Mouse (Mus musculus): ENCODE data around the gene Pot1a. TPM values are rescaled to one million over a fixed set of nuclear protein-coding genes. Genes with fewer than 3 reads are reported as not detected.

Gene Pot1a
- polyA plus RNA-seq, 2 experiments = 25.8 to 33.2 TPM

DNA sequence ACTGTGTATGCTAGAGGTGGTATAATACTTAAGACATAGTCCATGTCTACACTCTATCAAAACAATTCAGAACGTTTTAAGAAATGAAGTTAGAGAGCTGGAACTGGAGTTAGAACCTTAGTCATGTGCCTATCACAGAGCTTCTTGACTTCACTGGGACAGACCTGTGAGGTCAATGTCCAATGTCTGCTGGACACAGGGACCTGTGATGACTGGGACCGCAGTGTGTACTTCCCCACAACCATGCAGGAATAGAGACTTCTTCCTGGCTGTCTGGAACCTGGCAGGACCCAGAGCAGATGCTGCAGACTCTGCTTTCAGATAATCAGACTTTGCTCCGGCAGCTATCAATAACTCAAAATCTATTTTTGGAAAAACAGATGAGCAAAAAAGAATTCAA, 40.8 kb downstream of the Pot1a start:
- H3K4me1 ChIP-seq (ENCODE audit: control insufficient read depth, insufficient read depth, low read length) = no peaks in the 10 kb centered on the region
- TF ChIP-seq POLR2A (IDR thresholded peaks at IDR 0.05; ENCODE audit: borderline replicate concordance, extremely low read depth, insufficient read depth, insufficient read length) = no peak
- ATAC-seq (ENCODE audit: low FRiP score, low read depth) (no peak), DNase-seq (ENCODE audit: low spot score) (no peak)
- H3K9ac ChIP-seq (ENCODE audit: low read depth, low read length, severe bottlenecking) = no peak overlapping the region
- no peaks in the 10 kb centered on the region for H3K9me3 ChIP-seq (ENCODE audit: control insufficient read depth, low read length)
- H3K4me2 ChIP-seq (replicated peaks; ENCODE audit: low read depth, low read length, severe bottlenecking) = no peak overlapping the region
- H3K36me3 ChIP-seq (ENCODE audit: control insufficient read depth, insufficient read depth, low read length) = peaks cover 34% of the 10 kb centered on the region
- WGBS = 89% methylated on average over 3 of the region's 3 CpGs
- H3K4me3 ChIP-seq (replicated peaks; ENCODE audit: low read length) = no peak overlapping the region
- H3K27ac ChIP-seq (replicated peaks; ENCODE audit: low read depth, low read length) = no peak overlapping the region
- H3K27me3 ChIP-seq (ENCODE audit: control insufficient read depth, insufficient read depth, low read length) = no peaks in the 10 kb centered on the region

GRCm38 (mm10) chr6:25767552-25767951, 41.5 kb downstream of the Pot1a start:
- no peaks in the 10 kb centered on the region for H3K9me3 ChIP-seq (ENCODE audit: control insufficient read depth, low read length)
- H3K4me2 ChIP-seq (replicated peaks; ENCODE audit: low read depth, low read length, severe bottlenecking) = no peak overlapping the region
- no peak overlapping the region for H3K4me3 ChIP-seq (replicated peaks; ENCODE audit: low read length)
- peaks cover 38% of the 10 kb centered on the region for H3K36me3 ChIP-seq (ENCODE audit: control insufficient read depth, insufficient read depth, low read length)
- WGBS = 87% methylated on average over 8 of the region's 8 CpGs
- ATAC-seq (ENCODE audit: low FRiP score, low read depth) (no peak), DNase-seq (ENCODE audit: low spot score) (no peak)
- H3K9ac ChIP-seq (ENCODE audit: low read depth, low read length, severe bottlenecking) = no peak overlapping the region
- TF ChIP-seq POLR2A (IDR thresholded peaks at IDR 0.05; ENCODE audit: borderline replicate concordance, extremely low read depth, insufficient read depth, insufficient read length) = no peak
- no peak overlapping the region for H3K27ac ChIP-seq (replicated peaks; ENCODE audit: low read depth, low read length)
- H3K4me1 ChIP-seq (ENCODE audit: control insufficient read depth, insufficient read depth, low read length) = no peaks in the 10 kb centered on the region
- H3K27me3 ChIP-seq (ENCODE audit: control insufficient read depth, insufficient read depth, low read length) = no peaks in the 10 kb centered on the region

- no peak overlapping the region for H3K4me3 ChIP-seq (replicated peaks; ENCODE audit: low read length)
- no peaks in the 10 kb centered on the region for H3K9me3 ChIP-seq (ENCODE audit: control insufficient read depth, low read length)
- WGBS = 63% methylated on average over 7 of the region's 7 CpGs
- no peak overlapping the region for H3K27ac ChIP-seq (replicated peaks; ENCODE audit: low read depth, low read length)
- H3K27me3 ChIP-seq (ENCODE audit: control insufficient read depth, insufficient read depth, low read length) = no peaks in the 10 kb centered on the region
- H3K36me3 ChIP-seq (ENCODE audit: control insufficient read depth, insufficient read depth, low read length) = peaks cover 38% of the 10 kb centered on the region
- TF ChIP-seq POLR2A (IDR thresholded peaks at IDR 0.05; ENCODE audit: borderline replicate concordance, extremely low read depth, insufficient read depth, insufficient read length) = no peak
- DNase-seq (ENCODE audit: low spot score) = peak; percentile 35
- no peaks in the 10 kb centered on the region for H3K4me1 ChIP-seq (ENCODE audit: control insufficient read depth, insufficient read depth, low read length)
- no peak overlapping the region for H3K4me2 ChIP-seq (replicated peaks; ENCODE audit: low read depth, low read length, severe bottlenecking)
- ATAC-seq (ENCODE audit: low FRiP score, low read depth) = no peak
- no peak overlapping the region for H3K9ac ChIP-seq (ENCODE audit: low read depth, low read length, severe bottlenecking)
These were observed 42.0 kb downstream of the Pot1a start for GRCm38 (mm10) chr6:25767073-25767472.

DNA sequence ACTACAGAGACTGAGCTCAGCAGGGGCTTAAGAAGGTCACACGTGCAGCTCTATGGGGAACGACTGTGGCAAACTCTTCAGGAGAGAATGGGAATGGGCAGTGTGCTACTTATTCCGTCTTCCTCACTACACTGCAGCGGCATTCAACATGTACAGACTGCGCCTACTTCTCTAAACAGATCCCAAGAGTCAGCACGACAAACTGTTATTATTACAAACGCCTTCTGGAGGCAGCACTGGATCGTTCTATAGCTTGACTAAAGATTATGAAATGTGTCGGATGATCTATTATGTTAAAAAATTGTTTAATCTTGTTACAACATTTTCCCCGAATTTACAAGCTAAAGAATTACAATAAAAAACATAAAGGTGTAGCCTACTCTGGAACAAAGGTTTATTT, 42.8 kb downstream of the Pot1a start:
- ATAC-seq (ENCODE audit: low FRiP score, low read depth) = no peak
- H3K9ac ChIP-seq (ENCODE audit: low read depth, low read length, severe bottlenecking) = no peak overlapping the region
- no peaks in the 10 kb centered on the region for H3K4me1 ChIP-seq (ENCODE audit: control insufficient read depth, insufficient read depth, low read length)
- no peak overlapping the region for H3K4me3 ChIP-seq (replicated peaks; ENCODE audit: low read length)
- 84% methylated on average over 10 of the region's 10 CpGs for WGBS
- no peak for DNase-seq (ENCODE audit: low spot score)
- no peaks in the 10 kb centered on the region for H3K9me3 ChIP-seq (ENCODE audit: control insufficient read depth, low read length)
- H3K27ac ChIP-seq (replicated peaks; ENCODE audit: low read depth, low read length) = no peak overlapping the region
- H3K4me2 ChIP-seq (replicated peaks; ENCODE audit: low read depth, low read length, severe bottlenecking) = no peak overlapping the region
- peaks cover 40% of the 10 kb centered on the region for H3K36me3 ChIP-seq (ENCODE audit: control insufficient read depth, insufficient read depth, low read length)
- TF ChIP-seq POLR2A (IDR thresholded peaks at IDR 0.05; ENCODE audit: borderline replicate concordance, extremely low read depth, insufficient read depth, insufficient read length) = no peak
- no peaks in the 10 kb centered on the region for H3K27me3 ChIP-seq (ENCODE audit: control insufficient read depth, insufficient read depth, low read length)

GRCm38 (mm10) chr6:25752651-25753050, 56.4 kb downstream of the Pot1a start:
- Histone ChIP-seq H3K4me1 (ENCODE audit: control insufficient read depth, insufficient read depth, low read length) (no peaks in the 10 kb centered on the region), H3K4me3 (replicated peaks; ENCODE audit: low read length) (no peak overlapping the region), H3K9me3 (ENCODE audit: control insufficient read depth, low read length) (no peaks in the 10 kb centered on the region), H3K4me2 (replicated peaks; ENCODE audit: low read depth, low read length, severe bottlenecking) (no peak overlapping the region), H3K27ac (replicated peaks; ENCODE audit: low read depth, low read length) (no peak overlapping the region), H3K9ac (ENCODE audit: low read depth, low read length, severe bottlenecking) (no peak overlapping the region), H3K36me3 (ENCODE audit: control insufficient read depth, insufficient read depth, low read length) (peaks cover 37% of the 10 kb centered on the region), H3K27me3 (ENCODE audit: control insufficient read depth, insufficient read depth, low read length) (no peaks in the 10 kb centered on the region)
- DNase-seq (ENCODE audit: low spot score) (no peak), ATAC-seq (ENCODE audit: low FRiP score, low read depth) (no peak)
- no peak for TF ChIP-seq POLR2A (IDR thresholded peaks at IDR 0.05; ENCODE audit: borderline replicate concordance, extremely low read depth, insufficient read depth, insufficient read length)
- WGBS = 95% methylated on average over 1 of the region's 1 CpGs

DNA sequence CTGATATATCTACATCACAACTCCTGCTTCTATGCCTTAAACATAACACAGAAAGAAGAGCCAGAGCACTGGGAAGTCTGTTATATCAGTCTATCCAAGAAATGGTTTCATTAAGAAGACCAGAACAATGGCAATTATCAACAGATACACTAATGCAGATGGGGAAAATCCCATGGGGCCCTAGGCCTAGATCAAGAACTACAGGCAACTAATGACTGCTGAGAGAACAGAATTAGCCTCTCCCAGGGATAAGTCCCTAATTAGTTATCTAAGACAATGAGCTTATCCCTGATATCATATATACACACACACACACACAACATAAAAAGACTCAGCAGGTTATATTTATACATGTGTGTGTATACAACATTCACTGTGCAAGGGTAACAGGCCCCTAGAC, 72.5 kb downstream of the Pot1a start:
- H3K27me3 ChIP-seq (ENCODE audit: control insufficient read depth, insufficient read depth, low read length) = no peaks in the 10 kb centered on the region
- no peaks in the 10 kb centered on the region for H3K4me1 ChIP-seq (ENCODE audit: control insufficient read depth, insufficient read depth, low read length)
- TF ChIP-seq POLR2A (IDR thresholded peaks at IDR 0.05; ENCODE audit: borderline replicate concordance, extremely low read depth, insufficient read depth, insufficient read length) = no peak
- no peaks in the 10 kb centered on the region for H3K36me3 ChIP-seq (ENCODE audit: control insufficient read depth, insufficient read depth, low read length)
- no peak overlapping the region for H3K4me2 ChIP-seq (replicated peaks; ENCODE audit: low read depth, low read length, severe bottlenecking)
- H3K27ac ChIP-seq (replicated peaks; ENCODE audit: low read depth, low read length) = no peak overlapping the region
- ATAC-seq (ENCODE audit: low FRiP score, low read depth) (no peak), DNase-seq (ENCODE audit: low spot score) (no peak)
- H3K4me3 ChIP-seq (replicated peaks; ENCODE audit: low read length) = no peak overlapping the region
- no peak overlapping the region for H3K9ac ChIP-seq (ENCODE audit: low read depth, low read length, severe bottlenecking)
- H3K9me3 ChIP-seq (ENCODE audit: control insufficient read depth, low read length) = no peaks in the 10 kb centered on the region
